Mouse (Mus musculus) ES-Bruce4 (cell line): ENCODE measurements around the gene Ajap1. TPM values are rescaled to one million over a fixed set of nuclear protein-coding genes. Genes with fewer than 3 reads are reported as not detected.

Experiments used
- H3K27ac ChIP-seq: 2 replicates; pipeline ENCODE4 v1.5.1; 2012; ENCODE audit warnings: low read length, inconsistent platforms; ENCODE audit not compliant: insufficient read depth
- H3K27me3 ChIP-seq: 2 replicates; pipeline ENCODE4 v1.6.1; 2012; ENCODE audit warnings: mild to moderate bottlenecking, low read length, inconsistent platforms; ENCODE audit not compliant: control insufficient read depth, poor library complexity, insufficient read depth, severe bottlenecking
- H3K36me3 ChIP-seq: 2 replicates; pipeline ENCODE4 v1.6.1; 2012; ENCODE audit warnings: inconsistent platforms, mild to moderate bottlenecking, low read length, moderate library complexity; ENCODE audit not compliant: control insufficient read depth, poor library complexity, insufficient read depth, severe bottlenecking
- H3K4me1 ChIP-seq: one replicate; pipeline ENCODE4 v1.8.1; 2011; ENCODE audit warnings: low read length; ENCODE audit not compliant: control insufficient read depth, insufficient read depth
- H3K4me3 ChIP-seq: 2 replicates; pipeline ENCODE4 v1.5.1; 2011; ENCODE audit warnings: low read depth, mild to moderate bottlenecking, low read length
- H3K9ac ChIP-seq: 2 replicates; pipeline ENCODE4 v1.6.1; 2012; ENCODE audit warnings: low read depth, mild to moderate bottlenecking, inconsistent platforms; ENCODE audit not compliant: poor library complexity, severe bottlenecking
- H3K9me3 ChIP-seq: replicated peaks from 2 replicates; pipeline ENCODE4 v1.6.1; 2012; ENCODE audit warnings: mild to moderate bottlenecking, low read length, inconsistent platforms; ENCODE audit not compliant: control insufficient read depth, poor library complexity, insufficient read depth, severe bottlenecking
- CTCF ChIP-seq: IDR thresholded peaks from one replicate; pipeline ENCODE4 v1.8.1; 2011; ENCODE audit warnings: low read depth, low read length
- EP300 ChIP-seq: IDR thresholded peaks from 2 replicates; pipeline ENCODE4 v1.6.1; 2011; ENCODE audit warnings: low read depth, low read length; ENCODE audit not compliant: insufficient read depth
- POLR2A ChIP-seq: IDR thresholded peaks from one replicate; pipeline ENCODE4 v1.8.1; 2011; ENCODE audit warnings: low read length; ENCODE audit not compliant: insufficient read depth
- polyA plus RNA-seq: library from polyadenylated mRNA; stranded (reverse); fragments of >200 nt; gene quantifications from 2 replicates; pipeline ENCODE4 v1.2.4, GENCODE M21; 2011; ENCODE audit warnings: low read depth; ENCODE audit not compliant: missing spikeins, insufficient read depth, insufficient read length

Ajap1 gene
- polyA plus RNA-seq, 1 experiment, result not detected

GRCm38 (mm10) chr4:153425961-153426656 lies 56.5 kb downstream of the Ajap1 start:
- Histone ChIP-seq H3K9ac (no peak overlapping the region), H3K4me3 (no peak overlapping the region), H3K9me3 (no peaks in the 10 kb centered on the region), H3K36me3 (no peaks in the 10 kb centered on the region), H3K27ac (no peak overlapping the region), H3K4me1 (no peaks in the 10 kb centered on the region), H3K27me3 (no peaks in the 10 kb centered on the region)
- no peak for TF ChIP-seq POLR2A
- no peak for TF ChIP-seq CTCF
- no peak for TF ChIP-seq EP300

DNA sequence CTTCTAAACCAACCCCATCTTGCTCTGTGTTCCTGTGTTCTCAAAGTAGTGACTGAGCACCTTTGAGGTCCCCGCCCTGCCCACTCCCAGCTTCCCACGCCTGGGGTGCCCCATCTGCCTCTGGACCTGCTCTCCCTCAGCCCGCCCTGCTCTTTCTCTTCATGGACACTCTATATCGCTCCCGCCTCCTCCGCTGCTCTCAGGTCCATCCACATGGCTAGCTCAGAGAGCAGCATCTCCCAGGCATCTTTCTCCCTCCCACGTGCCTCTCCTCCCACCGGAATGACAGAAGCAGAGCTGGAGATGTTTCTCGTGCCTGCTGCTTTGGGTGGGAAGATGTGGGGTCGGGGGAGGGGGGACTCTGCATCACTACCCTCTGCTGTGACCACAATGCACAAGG lies 58.3 kb downstream of the Ajap1 start:
- Histone ChIP-seq H3K27ac (no peak overlapping the region), H3K4me3 (no peak overlapping the region), H3K9ac (no peak overlapping the region), H3K4me1 (no peaks in the 10 kb centered on the region), H3K36me3 (no peaks in the 10 kb centered on the region), H3K27me3 (no peaks in the 10 kb centered on the region), H3K9me3 (no peaks in the 10 kb centered on the region)
- no peak for TF ChIP-seq POLR2A
- TF ChIP-seq EP300, result no peak
- TF ChIP-seq CTCF, result no peak

DNA sequence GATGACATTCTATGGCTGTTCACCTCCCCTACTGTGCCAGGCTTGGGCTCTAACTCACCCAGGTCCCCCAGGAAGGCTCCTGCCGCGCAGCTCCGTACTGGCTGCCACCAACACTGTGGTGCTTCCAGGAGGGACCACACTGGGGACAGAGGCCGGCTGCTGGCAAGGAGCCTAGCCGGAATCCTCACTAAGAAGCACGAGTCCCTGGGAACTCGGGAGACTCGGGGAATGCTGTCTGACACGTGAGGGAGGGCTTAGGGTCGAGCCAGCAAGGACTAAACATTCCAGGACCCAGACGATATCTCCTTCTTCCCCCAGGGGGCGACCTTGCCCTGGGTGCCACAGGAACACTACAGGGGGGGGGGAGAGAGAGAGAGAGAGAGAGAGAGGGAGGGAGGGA lies 64.7 kb downstream of the Ajap1 start:
- H3K36me3 ChIP-seq, result no peaks in the 10 kb centered on the region
- no peak overlapping the region for H3K9ac ChIP-seq
- no peaks in the 10 kb centered on the region for H3K9me3 ChIP-seq
- no peaks in the 10 kb centered on the region for H3K4me1 ChIP-seq
- TF ChIP-seq CTCF, result peak; percentile 51
- no peak for TF ChIP-seq POLR2A
- TF ChIP-seq EP300, result no peak
- H3K27ac ChIP-seq, result no peak overlapping the region
- peak overlapping the region; percentile 47 for H3K4me3 ChIP-seq
- no peaks in the 10 kb centered on the region for H3K27me3 ChIP-seq

GRCm38 (mm10) chr4:153417164-153417896 lies 65.3 kb downstream of the Ajap1 start:
- TF ChIP-seq POLR2A (peak; percentile 41), CTCF (no peak)

GRCm38 (mm10) chr4:153416111-153416510 lies 66.5 kb downstream of the Ajap1 start:
- Histone ChIP-seq H3K9ac (no peak overlapping the region), H3K4me1 (no peaks in the 10 kb centered on the region), H3K4me3 (peak overlapping the region; percentile 11; the same call in 1 of the 2 replicates), H3K27ac (no peak overlapping the region), H3K9me3 (no peaks in the 10 kb centered on the region), H3K27me3 (no peaks in the 10 kb centered on the region), H3K36me3 (no peaks in the 10 kb centered on the region)
- TF ChIP-seq POLR2A, result no peak
- TF ChIP-seq EP300, result no peak
- no peak for TF ChIP-seq CTCF

More at GRCm38 (mm10) chr4:153417164-153417896, 65.3 kb downstream of the Ajap1 start:
- no peak overlapping the region for H3K9ac ChIP-seq
- H3K4me3 ChIP-seq, result peak overlapping the region; percentile 47
- no peaks in the 10 kb centered on the region for H3K9me3 ChIP-seq
- H3K36me3 ChIP-seq, result no peaks in the 10 kb centered on the region
- no peak overlapping the region for H3K27ac ChIP-seq
- H3K4me1 ChIP-seq, result no peaks in the 10 kb centered on the region
- no peaks in the 10 kb centered on the region for H3K27me3 ChIP-seq

GRCm38 (mm10) chr4:153398421-153398820 lies 84.2 kb downstream of the Ajap1 start:
- no peak overlapping the region for H3K4me3 ChIP-seq
- H3K4me1 ChIP-seq, result no peaks in the 10 kb centered on the region
- TF ChIP-seq CTCF (no peak), POLR2A (no peak), EP300 (no peak)
- no peaks in the 10 kb centered on the region for H3K36me3 ChIP-seq
- no peaks in the 10 kb centered on the region for H3K9me3 ChIP-seq
- no peak overlapping the region for H3K27ac ChIP-seq
- H3K27me3 ChIP-seq, result no peaks in the 10 kb centered on the region
- no peak overlapping the region for H3K9ac ChIP-seq
